Mouse (Mus musculus) kidney, postnatal 10 days (tissue): ENCODE measurements around the gene Hnrnpul2.
"Not testable (repeated sequence)": the region's sequence is repeated elsewhere in the genome, so short reads cannot be mapped to it uniquely, and the experiment has no call there.

ENCODE experiments used
- DNase-seq: peaks from one replicate; pipeline ENCODE4 v3.0.0; 2021; ENCODE audit warnings: mixed read lengths

Hnrnpul2 gene

DNA sequence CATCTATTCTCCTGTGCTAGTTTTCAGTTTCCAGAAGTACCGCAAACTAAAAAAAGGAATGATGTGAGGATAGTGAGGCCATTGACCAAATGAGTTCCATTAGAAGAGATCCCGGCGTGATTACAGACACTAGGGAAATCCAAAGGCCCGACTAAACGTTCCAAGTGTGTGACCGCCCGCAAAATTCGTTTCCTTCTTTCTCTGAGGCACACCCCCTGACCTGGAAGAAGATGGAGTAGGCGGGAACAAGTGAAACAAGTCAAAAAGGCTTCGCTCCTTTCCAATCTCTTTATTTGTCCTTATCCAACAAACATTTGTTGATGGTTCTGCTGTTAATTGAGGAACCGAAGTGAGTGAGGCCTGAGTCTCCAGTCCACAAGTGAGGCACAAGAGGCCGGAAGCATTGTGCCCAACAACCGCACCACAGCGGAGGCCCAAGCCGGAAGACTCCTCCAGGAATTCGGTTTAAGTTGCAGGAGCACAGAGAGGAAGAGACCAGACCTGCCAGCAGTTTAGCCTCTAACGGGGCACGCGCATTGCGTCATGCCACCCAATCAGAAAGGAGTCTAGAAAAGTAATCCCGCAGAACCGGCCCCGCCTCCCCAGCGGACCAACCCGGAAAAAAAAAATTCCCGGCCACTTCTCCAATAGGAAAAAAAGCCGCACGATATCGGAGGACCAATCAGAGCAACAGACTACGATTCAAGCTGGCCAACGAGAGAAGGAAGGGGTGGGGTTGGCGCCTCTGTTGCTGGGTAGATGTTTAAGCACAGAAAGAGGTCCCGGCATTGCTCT, 812 bp upstream of the Hnrnpul2 start, which contains the start of gene Ttc9c:
Gene Ttc9c (minus strand): TSS at position 533 of the 795 bp plus-strand sequence.
- DNase-seq, result peak; percentile 98

DNA sequence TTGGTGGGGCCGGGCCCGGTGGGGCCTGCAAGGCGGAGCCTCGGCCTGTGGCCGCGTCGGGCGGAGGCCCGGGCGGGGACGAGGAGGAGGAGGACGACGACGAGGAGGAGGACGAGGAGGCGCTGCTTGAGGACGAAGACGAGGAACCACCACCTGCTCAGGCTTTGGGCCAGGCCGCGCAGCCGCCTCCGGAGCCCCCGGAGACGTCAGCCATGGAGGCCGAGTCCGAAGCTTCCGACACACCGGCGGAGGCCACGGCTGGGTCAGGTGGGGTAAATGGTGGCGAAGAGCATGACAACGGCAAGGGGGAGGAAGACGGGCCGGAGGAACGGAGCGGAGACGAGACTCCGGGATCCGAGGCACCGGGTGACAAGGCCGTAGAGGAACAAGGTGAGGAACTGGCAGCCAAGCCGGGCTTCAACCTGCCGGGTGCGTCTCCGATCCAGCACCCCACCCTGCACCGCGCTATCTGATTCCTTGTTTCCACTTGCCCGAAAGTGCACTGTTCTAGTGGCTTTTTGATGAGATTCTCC, 680 bp downstream of the Hnrnpul2 start:
- no peak for DNase-seq

DNA sequence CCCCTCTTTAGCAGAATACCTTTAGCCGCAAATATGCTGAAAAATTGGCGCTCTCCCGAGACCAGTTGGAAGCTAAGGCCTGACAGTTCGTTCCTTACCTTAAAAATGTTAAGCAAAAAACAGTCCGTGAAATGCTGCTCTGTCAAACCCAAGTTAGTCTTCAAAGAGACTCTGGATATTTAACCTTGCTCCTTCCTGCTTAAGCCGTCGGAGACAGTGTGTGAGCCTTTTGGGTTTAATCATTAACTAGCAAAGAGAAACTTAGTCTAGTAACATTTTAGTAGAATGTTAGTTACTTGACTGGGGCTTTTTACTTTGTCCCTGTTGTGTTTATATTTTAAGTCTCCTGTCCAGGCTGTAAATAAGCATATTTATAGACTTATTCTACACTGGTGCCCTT, 1.3 kb downstream of the Hnrnpul2 start:
- DNase-seq, result no peak

DNA sequence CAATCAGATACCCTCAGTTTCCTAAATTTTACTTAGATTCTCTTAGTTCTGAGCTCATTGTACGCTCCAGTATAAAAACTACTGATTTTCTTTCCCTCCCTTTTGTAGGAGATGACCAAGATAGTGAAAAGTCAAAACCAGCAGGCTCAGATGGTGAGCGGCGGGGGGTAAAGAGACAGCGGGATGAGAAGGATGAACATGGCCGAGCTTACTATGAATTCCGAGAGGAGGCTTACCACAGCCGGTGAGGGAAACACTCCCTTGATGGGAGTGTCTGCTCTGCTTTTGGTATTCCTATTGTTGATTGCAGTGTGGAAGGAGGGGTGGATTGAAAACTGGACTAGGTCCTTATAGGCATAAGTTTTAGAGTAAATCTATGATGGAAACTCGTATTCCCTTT, 2.9 kb downstream of the Hnrnpul2 start:
- DNase-seq, result no peak

DNA sequence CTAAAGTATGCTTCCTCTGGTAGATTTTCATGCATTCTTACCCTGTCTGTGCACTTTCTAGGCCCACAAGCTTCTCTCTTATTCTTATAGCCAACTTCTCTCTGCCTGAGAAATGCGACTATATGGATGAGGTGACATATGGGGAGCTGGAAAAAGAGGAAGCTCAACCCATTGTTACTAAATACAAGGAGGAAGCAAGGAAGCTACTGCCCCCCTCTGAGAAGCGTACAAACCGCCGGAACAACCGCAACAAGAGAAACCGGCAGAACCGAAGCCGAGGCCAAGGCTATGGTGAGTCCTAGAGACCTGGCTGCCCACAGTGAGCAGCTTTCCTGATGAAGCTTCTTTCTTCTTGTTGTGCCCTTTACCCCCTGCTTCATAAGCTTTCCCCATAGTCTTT, 9.8 kb downstream of the Hnrnpul2 start, which contains the start of gene AC129217.1:
Gene AC129217.1 (plus strand): TSS at position 114 of the 400 bp plus-strand sequence.
- DNase-seq, result no peak

DNA sequence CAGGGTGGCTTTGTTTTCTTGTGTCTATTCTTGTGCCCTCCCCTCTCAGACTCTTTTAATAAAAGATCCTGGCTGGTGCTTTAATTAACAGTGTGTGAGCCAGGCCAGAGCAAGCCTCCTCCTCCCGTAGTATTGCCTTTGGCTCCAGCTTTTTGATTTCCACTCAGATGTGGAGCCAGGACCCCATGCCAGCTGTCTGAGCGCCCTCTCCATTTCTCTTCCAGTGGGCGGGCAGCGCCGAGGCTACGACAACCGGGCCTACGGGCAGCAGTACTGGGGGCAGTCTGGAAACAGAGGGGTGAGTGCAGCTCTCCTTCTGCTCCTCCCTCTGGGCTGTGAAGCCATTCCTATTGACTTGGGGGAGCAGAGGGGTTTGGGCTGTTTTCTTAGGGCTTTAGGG, 10.9 kb downstream of the Hnrnpul2 start:
- DNase-seq, result no peak

DNA sequence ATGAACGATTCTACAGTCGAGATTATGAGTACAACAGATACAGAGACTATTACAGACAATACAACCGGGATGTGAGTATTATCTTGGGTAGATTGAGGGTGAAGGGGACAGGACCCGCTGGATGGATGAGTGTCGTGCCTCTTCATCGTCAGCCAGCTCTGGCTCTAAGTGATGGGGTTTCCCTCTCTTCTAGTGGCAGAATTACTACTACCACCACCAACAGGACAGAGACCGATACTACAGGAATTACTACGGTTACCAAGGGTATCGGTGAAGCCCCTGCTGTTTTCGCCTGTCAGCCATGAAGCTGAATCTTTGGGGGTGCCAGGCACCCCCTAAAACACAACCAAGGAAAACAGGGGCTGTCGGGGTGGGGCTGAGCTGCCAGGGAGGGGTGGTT, 11.5 kb downstream of the Hnrnpul2 start:
- no peak for DNase-seq

DNA sequence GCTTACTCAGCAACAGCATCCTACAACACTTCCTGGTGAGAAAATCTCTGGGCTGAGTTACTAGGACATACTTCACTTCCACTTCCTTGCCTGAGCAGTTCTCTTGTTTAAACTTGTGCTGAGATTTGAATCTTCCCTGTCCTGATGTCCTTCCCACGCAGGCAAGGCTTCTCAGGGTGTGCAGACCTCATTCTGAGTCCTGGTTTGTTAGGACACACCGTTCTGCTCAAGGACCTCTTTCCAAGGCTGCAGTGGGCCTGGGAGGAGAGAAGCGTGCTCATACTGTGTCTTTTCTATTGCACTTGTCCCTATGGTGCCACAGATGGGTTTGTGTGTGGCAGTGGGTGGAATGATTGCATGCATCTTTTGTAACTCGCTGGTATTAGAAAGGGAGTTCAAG, 13.2 kb downstream of the Hnrnpul2 start:
- DNase-seq, result no peak

DNA sequence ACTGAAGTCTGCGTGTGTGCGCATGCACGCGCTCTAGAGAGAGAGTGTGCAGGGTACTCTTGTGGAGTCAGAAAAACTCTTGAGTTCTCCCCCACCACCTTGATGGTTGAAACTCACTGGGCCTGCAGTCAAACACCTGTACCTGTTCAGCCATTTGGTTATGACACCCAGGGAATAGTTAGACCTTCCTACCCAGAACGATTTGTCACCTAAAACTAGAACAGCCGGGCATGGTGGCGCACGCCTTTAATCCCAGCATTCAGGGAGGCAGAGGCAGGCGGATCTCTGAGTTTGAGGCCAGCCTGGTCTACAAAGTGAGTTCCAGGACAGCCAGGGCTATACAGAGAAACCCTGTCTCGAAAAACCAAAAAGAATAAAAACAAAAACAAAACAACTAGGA, 16.5 kb downstream of the Hnrnpul2 start:
- not testable (repeated sequence) for DNase-seq

DNA sequence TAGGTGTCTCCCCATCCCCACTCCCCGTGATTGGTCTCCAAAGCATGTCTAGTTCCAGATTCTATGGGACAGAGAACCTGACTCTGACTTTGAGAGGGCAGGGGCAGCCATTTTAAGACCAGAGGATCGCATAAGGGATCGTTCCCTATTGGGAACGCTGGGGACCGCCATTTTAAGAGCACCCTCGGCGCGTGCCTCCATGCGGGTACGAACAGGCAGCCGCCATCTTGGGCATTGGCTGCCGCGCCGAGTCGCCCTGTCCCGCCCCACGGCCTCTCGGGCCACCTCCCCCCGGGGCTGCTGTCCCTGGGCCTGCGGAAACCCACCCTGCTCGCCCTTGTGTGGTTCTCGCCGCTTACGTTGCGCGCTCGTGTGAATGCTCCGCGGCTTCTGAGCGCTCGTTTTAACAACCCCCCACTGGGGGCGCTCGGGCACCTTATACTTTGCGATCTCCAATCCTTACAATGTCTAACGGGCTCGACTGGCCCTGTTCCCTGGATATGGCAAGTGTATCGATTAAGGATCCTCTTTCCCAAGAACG, 17.5 kb downstream of the Hnrnpul2 start, which contains the start of gene Bscl2:
Gene Bscl2 (plus strand): TSS at position 217 of the 541 bp plus-strand sequence.
- DNase-seq, result peak; percentile 90

DNA sequence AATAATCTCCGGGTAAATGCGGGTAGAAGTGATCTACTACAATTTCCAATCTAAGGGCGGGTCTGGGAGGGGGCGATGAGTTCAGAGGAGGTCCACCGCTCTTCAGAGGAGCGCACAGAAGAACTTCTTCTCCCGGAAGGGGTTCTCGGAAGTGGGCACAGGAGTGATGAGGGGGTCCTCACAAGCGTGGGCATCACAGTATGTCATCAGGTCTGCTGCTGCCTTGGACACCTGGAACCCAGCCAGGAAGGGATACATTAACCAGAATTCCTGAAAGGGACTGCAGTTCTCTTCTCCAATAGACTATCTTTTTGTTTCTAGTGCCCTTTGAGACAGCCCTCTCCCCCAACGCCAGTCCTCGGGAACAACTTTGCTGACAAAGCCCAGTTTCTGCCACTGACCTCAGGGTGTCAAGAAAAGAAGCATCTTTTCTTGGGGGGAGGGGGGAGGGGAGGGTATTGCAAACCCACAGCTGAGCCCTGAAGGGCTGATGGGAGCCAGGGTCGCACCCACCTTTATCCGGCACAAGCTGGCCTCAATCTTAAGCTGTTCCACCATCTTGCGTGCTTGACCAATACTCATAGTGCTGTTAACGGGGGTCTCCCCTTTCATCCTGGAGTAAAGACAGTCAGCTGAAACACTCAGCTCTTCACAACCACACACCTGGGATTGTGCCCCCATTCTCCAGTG, 18.4 kb downstream of the Hnrnpul2 start:
- DNase-seq, result peak; percentile 79

DNA sequence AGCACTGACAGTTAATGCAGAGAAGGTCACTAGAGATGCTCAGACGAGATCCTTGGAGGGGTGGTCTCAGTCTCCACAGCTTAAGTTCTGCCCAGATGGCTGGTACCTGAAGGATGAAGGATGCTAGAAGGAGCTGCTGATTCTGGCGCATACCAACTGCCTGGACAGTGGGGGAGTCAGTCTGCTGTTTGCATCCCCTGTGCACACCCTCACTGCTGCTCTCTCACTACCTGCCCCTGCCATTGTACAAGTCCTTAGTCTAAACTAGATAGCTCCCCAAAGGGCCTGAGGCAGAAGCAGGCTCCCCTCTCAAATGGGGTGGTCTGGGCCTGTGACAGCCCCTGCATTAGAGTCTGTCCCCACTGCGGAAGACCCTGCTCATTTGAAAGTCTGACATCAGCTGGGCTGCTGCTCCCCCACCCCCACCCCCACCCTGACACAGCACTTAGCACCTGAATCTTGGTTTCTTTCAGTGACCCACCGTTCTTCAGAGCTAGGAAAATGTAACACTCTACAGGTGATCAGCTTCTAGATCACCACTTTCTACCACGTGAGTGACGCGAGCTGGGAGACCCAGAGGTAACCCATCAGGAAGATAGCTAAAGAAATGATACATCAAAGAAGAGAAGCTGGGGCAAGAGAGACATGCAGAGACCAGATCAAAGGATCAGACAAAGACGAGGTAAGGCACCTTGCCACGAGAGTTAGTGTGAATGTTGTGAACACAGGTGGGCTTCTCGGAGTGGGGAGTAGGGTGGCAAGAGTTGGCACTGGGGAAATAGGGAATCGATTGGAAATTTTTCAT, 19.5 kb downstream of the Hnrnpul2 start, which contains the start of gene Gng3:
Gene Gng3 (minus strand): TSS at position 92 of the 805 bp plus-strand sequence.
- DNase-seq, result no peak

DNA sequence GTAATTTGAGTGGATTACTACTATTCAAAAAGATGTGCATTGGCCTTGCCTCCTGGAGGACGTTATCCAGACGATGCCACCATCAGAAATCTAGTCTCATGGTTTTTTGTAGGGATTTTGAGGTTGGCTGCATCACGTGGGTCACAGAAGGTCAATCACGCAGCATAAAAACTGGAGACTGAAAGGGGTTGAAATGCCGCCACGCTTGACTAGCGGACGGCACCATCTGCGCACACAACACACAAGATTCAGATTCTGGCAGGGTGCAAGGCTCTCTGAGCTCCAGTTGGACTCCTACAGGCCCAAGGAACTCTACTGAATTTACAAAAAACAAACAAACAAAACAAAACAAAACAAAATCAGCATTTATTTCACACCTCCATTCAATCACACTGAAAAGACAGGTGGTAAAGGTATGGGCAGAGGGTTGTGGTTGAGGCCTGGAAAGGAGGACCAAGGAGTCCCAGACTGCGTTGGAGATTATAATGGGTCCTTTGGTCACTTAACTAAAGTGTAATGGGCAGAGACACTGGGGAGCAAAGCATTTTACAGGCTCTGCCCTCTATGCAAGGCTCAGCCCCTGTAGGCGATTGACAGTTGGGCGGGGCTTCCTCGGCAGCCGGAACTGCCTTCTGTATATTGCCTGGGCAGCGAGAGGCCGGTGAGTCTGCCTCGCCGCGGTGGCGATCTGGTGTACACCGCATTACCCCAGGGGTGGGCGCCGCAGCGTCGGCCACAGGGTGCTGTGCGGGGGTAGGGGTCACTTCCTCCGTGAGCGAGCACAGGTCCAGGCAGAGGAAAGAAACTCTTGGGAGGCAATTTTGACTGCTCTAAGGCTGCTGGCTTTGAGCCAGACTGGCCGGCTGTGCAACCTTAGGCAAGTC, 20.3 kb downstream of the Hnrnpul2 start:
- peak; percentile 89 for DNase-seq

DNA sequence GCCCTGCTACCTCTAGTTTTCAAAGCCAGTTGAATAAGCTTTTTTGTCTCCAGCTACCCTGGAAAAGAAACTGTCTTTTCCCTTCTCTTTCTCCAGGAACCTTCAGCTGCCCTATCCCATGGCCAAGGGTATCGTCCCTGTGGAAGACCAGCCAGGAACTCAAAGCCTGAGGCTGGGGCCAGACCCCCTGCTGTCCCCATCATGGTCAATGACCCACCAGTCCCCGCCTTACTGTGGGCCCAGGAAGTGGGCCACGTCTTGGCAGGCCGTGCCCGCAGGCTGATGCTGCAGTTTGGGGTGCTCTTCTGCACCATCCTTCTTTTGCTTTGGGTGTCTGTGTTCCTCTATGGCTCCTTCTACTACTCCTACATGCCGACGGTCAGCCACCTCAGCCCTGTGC, 21.2 kb downstream of the Hnrnpul2 start:
- no peak for DNase-seq

DNA sequence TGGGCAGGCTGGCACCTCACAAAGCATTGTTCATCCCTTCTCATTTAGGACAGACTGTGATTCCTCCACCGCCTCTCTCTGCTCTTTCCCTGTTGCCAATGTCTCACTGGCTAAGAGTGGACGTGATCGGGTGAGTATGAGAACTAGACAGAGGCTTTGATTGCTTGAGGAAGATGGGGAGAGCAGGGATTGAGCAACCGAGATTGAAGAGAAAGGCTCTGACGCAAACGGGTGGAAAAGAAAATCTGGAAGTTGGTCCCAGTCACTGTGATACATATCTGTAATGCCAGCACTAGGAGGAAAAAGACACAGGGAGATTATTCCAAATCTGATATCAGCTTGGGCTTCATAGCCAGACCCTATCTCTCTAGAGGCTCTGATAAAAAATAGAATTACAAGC, 23.2 kb downstream of the Hnrnpul2 start:
- DNase-seq, result no peak

DNA sequence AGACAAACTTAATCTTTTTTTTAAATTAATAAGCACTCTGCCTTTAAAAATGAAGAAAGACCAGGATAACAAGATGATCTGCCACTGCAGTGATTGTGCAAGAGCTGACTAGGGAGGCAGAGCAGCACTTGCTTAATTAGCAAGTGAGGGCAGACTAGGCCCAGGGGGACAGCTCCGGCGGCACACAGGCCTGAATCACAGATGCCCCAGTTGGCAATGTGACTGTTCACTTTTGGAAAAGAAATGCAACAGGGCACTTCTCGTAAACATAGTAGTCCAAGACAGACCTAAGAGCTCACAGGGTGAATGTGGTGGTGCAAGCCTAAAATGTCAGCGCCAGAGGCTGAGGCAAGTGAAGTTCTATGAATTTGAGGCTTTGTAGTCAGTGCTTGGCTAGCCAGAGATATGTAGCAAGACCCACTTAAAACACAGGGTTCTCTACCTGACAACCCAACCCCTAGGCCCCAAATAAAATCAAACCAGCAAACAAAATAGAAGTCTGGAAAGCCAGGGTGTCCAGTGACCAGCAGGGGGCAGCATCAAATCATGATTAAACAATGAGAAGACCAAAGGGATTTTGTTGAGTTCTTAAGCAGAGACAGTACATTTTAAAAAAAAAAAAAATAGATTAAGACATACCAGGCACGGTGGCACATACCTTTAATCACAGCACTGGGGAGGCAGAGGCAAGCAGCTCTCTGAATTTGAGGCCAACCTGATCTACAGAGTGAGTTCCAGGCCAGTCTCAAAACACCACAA, 24.7 kb downstream of the Hnrnpul2 start:
- peak; percentile 91 for DNase-seq

DNA sequence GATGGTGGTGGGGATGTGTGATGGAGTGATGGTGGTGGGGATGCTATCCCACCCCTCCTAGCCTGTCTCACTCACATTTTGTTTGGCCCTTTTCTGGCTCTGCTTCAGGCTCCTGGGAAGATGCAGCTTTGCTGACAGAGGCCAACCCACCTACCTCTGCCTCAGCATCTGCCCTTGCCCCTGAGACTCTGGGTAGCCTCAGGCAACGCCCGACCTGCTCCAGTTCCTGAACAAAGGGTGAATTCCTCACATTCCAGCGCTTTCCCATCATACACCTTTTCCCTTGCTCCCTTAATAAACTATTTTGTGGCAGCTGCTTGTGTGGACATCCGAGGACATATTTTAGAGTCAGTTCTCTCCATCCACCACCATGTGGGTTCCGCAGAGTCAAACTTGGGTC, 28.5 kb downstream of the Hnrnpul2 start:
- no peak for DNase-seq

DNA sequence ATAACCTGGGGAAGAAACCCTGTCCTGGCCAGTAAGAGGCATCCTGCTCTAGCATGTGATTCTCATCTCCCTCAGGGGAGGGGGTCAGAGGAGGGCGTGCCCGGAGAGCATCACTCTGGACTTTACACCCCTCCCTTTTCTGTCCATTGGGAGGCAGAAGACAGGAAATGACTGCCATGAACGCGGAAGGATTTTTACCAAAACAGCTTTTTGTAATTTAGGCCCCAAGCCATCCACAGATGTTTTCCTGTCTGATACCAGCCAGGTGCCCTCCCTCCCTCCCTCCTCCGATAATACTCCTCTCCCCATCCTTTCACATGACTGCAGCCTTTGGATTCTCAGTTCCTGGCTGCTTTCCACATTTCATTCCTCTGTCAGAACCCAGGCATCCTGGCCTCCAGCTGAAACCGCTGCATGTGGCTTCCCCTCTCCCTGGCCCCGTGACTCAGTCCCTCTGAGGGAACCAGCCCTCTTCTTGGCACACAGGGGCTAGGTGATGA, 30.6 kb downstream of the Hnrnpul2 start, which contains the start of gene Lrrn4cl:
Gene Lrrn4cl (plus strand): TSS at position 367 of the 500 bp plus-strand sequence.
- peak; percentile 55 for DNase-seq

DNA sequence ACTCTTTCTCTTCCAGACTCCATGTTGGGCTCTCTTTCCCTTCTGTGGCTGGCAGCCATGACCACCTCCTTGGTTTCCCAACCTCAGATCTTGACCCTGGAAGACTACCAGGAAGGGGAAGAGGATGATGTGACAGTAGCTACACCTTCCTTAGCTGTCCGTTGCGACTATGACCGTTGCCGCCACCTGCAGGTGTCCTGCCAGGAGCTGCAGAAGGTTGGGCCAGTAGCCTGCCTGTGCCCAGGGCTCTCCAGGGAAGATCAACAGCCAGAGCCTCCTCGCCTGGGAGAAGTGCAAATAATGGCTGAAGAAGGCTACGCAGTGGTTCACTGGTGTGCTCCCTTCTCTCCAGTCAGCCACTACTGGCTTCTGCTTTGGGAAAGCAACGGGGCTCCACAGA, 31.8 kb downstream of the Hnrnpul2 start:
- no peak for DNase-seq

DNA sequence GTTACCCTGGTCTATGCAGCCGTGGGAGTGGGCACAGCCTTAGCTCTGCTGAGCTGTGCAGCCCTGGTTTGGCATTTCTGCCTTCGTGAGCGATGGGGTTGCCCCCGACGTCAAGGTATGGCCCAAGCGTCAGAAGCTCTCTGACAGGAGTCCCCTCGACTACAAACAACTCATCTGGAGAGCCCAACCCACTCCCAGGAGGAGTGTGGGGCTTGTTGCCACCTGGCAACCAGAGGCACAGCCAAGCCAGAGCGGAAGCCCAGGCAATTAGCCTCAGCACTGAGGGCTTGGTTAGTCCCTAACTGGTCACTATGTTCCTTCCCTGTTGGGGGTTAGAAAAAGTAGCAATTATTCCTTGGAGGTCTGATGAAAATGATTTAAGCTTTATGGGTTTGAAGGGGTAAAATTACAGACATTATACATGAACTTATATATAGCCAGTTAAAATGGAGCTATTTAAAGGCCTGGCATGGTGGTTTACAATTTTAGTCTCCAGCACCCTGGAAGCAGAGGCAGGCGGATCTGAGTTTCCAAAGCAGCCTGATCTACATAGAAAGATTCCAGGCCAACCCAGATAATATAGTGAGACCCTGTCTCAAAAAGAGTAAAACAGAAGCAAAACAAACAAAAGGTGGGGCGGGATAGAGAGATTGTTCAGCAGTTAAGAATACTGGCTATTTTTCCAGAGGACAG, 32.6 kb downstream of the Hnrnpul2 start:
- DNase-seq, result no peak
